Mouse (Mus musculus) stomach, postnatal 0 days (tissue): ENCODE results near the gene Eif4g3. TPM values are rescaled to one million over a fixed set of nuclear protein-coding genes. Genes with fewer than 3 reads are reported as not detected.
"Not testable (repeated sequence)": the region's sequence is repeated elsewhere in the genome, so short reads cannot be mapped to it uniquely, and the experiment has no call there.

ENCODE experiments used
- ATAC-seq: fragments of 200-750 bp; cut with Nextera tagmentation; 2 replicates; pipeline ENCODE4 v1.8.0; 2017; ENCODE audit not compliant: low FRiP score, low TSS enrichment
- DNase-seq: peaks from one replicate; pipeline ENCODE4 v3.0.0-alpha.2; 2016; ENCODE audit warnings: low spot score
- H3K27ac ChIP-seq: fragments of 300-500 bp; sonication (generic); replicated peaks from 2 replicates; pipeline ENCODE4 v1.5.1; 2014; ENCODE audit warnings: mild to moderate bottlenecking, control low read depth
- H3K27me3 ChIP-seq: fragments of 300-500 bp; sonication (generic); 2 replicates; pipeline ENCODE4 v1.6.1; 2014; ENCODE audit warnings: low read length; ENCODE audit not compliant: control insufficient read depth, insufficient read depth
- H3K36me3 ChIP-seq: fragments of 300-500 bp; sonication (generic); 2 replicates; pipeline ENCODE4 v1.6.1; 2014; ENCODE audit warnings: low read length, mixed read lengths; ENCODE audit not compliant: control insufficient read depth, insufficient read depth
- H3K4me1 ChIP-seq: fragments of 300-500 bp; sonication (generic); replicated peaks from 2 replicates; pipeline ENCODE4 v1.6.1; 2014; ENCODE audit warnings: antibody characterized with exemption; ENCODE audit not compliant: control insufficient read depth, insufficient read depth
- H3K4me2 ChIP-seq: fragments of 300-500 bp; sonication (generic); replicated peaks from 2 replicates; pipeline ENCODE4 v1.6.1; 2014; ENCODE audit warnings: low read depth, mild to moderate bottlenecking, control low read depth, moderate library complexity
- H3K4me3 ChIP-seq: fragments of 300-500 bp; sonication (generic); 2 replicates; pipeline ENCODE4 v1.5.1; 2014; ENCODE audit warnings: low read depth, low read length, control low read depth
- H3K9ac ChIP-seq: fragments of 300-500 bp; sonication (generic); 2 replicates; pipeline ENCODE4 v1.6.1; 2014; ENCODE audit warnings: mild to moderate bottlenecking, low read length, control low read depth, mixed read lengths
- H3K9me3 ChIP-seq: fragments of 300-500 bp; sonication (generic); 2 replicates; pipeline ENCODE4 v1.6.1; 2016; ENCODE audit warnings: low read length; ENCODE audit not compliant: control insufficient read depth
- CTCF ChIP-seq: IDR thresholded peaks from 2 replicates; pipeline ENCODE4 v1.5.1; 2016; ENCODE audit warnings: antibody characterized with exemption, low read depth, mild to moderate bottlenecking, moderate library complexity
- EP300 ChIP-seq: optimal IDR thresholded peaks from 2 replicates; pipeline ENCODE3; 2016; ENCODE audit warnings: antibody characterized with exemption
- WGBS: fragments of 180-500 bp; shearing (Covaris S2); extraction: QIAGEN DNeasy Blood & Tissue Kit; methylation state at CpG from one replicate; pipeline ENCODE4 v1.1.7; 2014; 5-methylcytosine and 5-hydroxymethylcytosine counted together
- polyA plus RNA-seq: library from polyadenylated mRNA; unstranded; fragments of >200 nt; fragmentation: Nextera tagmentation; extraction: Ambion mirVana; gene quantifications from 2 replicates; pipeline ENCODE4 v1.2.1, GENCODE M21; 2015

The Eif4g3 gene
- polyA plus RNA-seq, 1 experiment from 2014 or later = 11.4 TPM

GRCm38 (mm10) chr4:137963881-137964584 lies 28.8 kb upstream of the Eif4g3 start:
- Histone ChIP-seq H3K27ac (no peak overlapping the region), H3K27me3 (no peaks in the 10 kb centered on the region), H3K4me1 (no peaks in the 10 kb centered on the region), H3K36me3 (peaks cover 24% of the 10 kb centered on the region), H3K4me3 (no peak overlapping the region), H3K9me3 (no peaks in the 10 kb centered on the region), H3K9ac (no peak overlapping the region), H3K4me2 (no peak overlapping the region)
- ATAC-seq = peak; percentile 66
- 64% methylated on average over 7 of the region's 9 CpGs for whole genome bisulfite sequencing
- no peak for TF ChIP-seq EP300
- peak; percentile 82 for TF ChIP-seq CTCF
- DNase-seq = peak; percentile 85

- Histone ChIP-seq H3K27me3 (no peaks in the 10 kb centered on the region), H3K27ac (no peak overlapping the region), H3K9ac (no peak overlapping the region), H3K9me3 (no peaks in the 10 kb centered on the region), H3K36me3 (peaks cover 19% of the 10 kb centered on the region), H3K4me3 (no peak overlapping the region), H3K4me2 (no peak overlapping the region), H3K4me1 (no peaks in the 10 kb centered on the region)
- TF ChIP-seq EP300 (no peak), CTCF (no peak)
- no peak for ATAC-seq
- DNase-seq = no peak
- WGBS = 96% methylated on average over 11 of the region's 11 CpGs
Observed at GRCm38 (mm10) chr4:137964585-137964930, 28.3 kb upstream of the Eif4g3 start.

GRCm38 (mm10) chr4:137968203-137968602 lies 24.6 kb upstream of the Eif4g3 start:
- Histone ChIP-seq H3K27me3 (no peaks in the 10 kb centered on the region), H3K4me1 (no peaks in the 10 kb centered on the region), H3K9ac (no peak overlapping the region), H3K4me3 (no peak overlapping the region), H3K9me3 (no peaks in the 10 kb centered on the region), H3K27ac (no peak overlapping the region), H3K36me3 (no peaks in the 10 kb centered on the region; the same call in 1 of the 2 replicates), H3K4me2 (no peak overlapping the region)
- WGBS = 12% methylated on average over 9 of the region's 9 CpGs
- DNase-seq (peak; percentile 75), ATAC-seq (peak; percentile 74)
- TF ChIP-seq EP300 (no peak), CTCF (peak; percentile 99)

- not testable (repeated sequence) for H3K27me3 ChIP-seq, H3K4me3 ChIP-seq, H3K27ac ChIP-seq, H3K9me3 ChIP-seq, H3K36me3 ChIP-seq, ATAC-seq, H3K4me1 ChIP-seq, H3K9ac ChIP-seq, DNase-seq, H3K4me2 ChIP-seq
- WGBS = no CpG with 5 or more reads among the region's 11 CpGs
Observed at GRCm38 (mm10) chr4:137970623-137971199, 22.1 kb upstream of the Eif4g3 start.

DNA sequence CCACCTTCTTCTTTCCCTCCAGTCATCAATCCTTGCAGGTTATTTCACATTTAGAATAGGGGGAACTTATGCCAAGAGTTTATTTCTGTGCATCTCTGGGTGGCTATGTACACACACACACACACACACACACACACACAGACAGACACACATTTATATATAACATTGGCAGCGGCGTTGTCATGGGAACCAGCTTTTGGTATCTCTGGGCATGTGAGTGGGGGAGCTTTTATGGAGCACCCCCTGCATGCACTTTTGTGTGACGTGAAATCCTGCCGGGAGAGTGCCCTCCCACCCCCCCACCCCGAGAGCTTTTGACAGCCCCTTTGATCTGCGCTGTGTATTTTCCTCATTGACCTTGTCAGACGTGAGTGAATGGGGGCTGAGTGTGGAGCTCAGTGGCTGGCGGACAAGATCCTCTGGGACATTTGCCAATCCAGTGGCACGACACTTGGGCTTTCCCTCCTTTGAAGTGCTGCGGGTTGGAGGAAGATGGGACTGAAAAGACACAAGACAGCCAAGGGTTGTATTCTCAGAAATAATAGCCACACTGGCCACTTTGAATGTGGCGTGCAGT lies 17.9 kb upstream of the Eif4g3 start:
- ATAC-seq, H3K27me3 ChIP-seq, H3K36me3 ChIP-seq, H3K4me1 ChIP-seq, H3K9me3 ChIP-seq, H3K4me2 ChIP-seq, H3K4me3 ChIP-seq, H3K27ac ChIP-seq, H3K9ac ChIP-seq, DNase-seq: not testable (repeated sequence)
- WGBS = no CpG with 5 or more reads among the region's 11 CpGs

DNA sequence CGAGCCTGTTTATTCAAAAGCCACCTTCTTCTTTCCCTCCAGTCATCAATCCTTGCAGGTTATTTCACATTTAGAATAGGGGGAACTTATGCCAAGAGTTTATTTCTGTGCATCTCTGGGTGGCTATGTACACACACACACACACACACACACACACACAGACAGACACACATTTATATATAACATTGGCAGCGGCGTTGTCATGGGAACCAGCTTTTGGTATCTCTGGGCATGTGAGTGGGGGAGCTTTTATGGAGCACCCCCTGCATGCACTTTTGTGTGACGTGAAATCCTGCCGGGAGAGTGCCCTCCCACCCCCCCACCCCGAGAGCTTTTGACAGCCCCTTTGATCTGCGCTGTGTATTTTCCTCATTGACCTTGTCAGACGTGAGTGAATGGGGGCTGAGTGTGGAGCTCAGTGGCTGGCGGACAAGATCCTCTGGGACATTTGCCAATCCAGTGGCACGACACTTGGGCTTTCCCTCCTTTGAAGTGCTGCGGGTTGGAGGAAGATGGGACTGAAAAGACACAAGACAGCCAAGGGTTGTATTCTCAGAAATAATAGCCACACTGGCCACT lies 13.7 kb upstream of the Eif4g3 start:
- not testable (repeated sequence) for DNase-seq, ATAC-seq, H3K4me1 ChIP-seq, H3K9me3 ChIP-seq, H3K27ac ChIP-seq, H3K4me3 ChIP-seq, H3K4me2 ChIP-seq, H3K9ac ChIP-seq, H3K27me3 ChIP-seq, H3K36me3 ChIP-seq
- WGBS = no CpG with 5 or more reads among the region's 11 CpGs
